Mouse (Mus musculus) olfactory bulb, adult 2 months (tissue): ENCODE measurements around the gene Kifc3.

Experiments
- CTCF ChIP-seq: fragments of 200-500 bp; IDR thresholded peaks from 2 replicates; pipeline ENCODE4 v1.5.1; 2012; ENCODE audit warnings: low read depth, mild to moderate bottlenecking, low read length, moderate library complexity; ENCODE audit not compliant: insufficient read depth
- POLR2A ChIP-seq: fragments of 200-500 bp; IDR thresholded peaks from 2 replicates; pipeline ENCODE4 v1.6.1; 2012; ENCODE audit warnings: mild to moderate bottlenecking, low read depth, low read length, moderate library complexity; ENCODE audit not compliant: insufficient read depth

DNA sequence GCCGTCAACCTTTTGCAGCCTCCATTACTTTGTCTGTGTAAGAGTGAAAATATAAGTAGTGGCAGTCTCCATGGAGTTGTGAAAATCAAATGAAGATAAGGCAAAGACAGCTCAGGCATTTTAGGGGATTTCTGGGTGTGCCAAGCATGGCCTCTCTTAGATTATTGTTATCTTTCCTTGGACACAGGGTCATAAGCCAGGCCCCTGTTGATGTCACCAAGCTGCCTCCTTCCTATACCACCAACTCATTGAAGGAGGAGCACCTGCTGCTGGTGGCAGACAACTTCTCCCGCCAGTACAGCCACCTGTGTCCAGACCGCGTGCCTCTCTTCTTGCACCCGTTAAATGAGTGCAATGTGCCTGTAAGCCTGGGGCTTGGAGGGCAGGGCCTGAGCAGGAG lies 146.2 kb downstream of the Kifc3 start:
- TF ChIP-seq CTCF: no peak
- no peak for TF ChIP-seq POLR2A
